Mouse (Mus musculus): ENCODE measurements around the gene Cnot1.

Gene Cnot1

DNA sequence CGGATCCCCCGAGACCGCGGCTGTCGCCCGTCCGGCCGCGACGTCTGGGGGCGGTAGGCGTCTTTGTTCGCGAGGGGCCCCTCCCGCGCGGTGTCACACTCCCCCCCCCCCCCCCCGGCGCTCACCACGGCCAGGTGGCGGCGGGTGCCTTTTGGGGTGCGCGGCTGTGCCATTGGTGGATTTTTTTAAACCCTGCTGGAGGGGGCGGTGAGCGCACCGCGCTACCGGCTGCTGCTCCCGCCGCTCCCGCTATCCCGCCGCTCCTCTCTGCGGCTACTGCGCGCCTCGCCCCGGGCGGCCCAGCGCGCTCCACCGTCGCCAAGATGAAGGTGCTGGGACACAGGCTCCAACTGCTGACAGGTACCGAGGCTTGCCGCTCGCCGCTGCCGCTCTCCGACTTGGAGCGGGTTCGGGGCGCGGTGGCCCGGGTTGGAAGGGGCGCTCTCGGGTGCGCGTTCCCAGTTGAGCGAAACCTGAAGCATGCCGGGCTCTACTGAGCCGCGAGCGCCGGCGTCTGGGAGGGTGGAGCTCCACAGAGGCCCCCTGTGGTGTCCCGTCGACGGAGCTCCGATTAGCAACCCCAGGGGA, 129.1 kb downstream of the Cnot1 start:
- no peak for DNase-seq

DNA sequence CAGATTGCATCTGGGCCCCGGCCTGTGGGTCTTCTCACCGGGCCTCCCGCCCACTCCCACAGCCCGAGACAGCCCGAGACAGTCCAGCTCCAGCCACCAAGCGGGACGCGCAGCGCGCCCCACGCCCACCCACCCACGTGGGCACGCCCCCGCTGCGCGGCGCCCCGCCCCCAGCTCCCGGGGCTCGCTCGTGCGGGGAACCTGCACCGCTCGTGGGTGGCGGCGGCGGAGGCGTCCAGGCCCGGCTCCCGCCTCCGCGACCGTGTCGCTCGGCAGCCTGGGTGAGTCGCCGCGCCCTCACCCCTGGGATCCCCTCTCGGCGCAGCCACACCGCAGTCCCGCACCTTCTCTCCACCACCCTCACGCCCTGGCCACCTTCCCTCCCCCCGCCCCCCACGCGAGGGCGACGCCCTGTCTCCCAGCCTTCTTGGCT, 129.7 kb downstream of the Cnot1 start:
- DNase-seq = no peak

DNA sequence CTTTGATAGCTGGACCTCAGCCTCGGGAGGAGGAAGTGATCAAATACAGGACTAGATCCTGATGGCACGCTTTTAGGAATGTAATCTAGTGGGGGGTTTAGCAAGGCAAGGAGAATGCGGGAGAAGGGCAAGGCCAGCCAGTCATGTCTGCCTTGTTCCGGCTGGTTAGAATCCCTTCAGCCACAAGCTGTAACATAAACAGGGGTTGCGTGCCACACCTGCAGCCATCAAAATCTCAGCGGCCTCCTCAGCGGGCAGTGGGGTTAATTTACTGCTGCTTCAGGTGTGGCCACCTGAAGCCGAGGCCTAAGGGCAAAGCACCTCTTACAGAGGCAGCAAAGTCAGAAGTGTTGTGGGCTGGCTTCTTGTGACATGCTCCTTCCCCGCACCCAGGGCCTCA, 130.6 kb downstream of the Cnot1 start, which contains the start of gene Ndrg4:
Gene Ndrg4 (plus strand): TSS at position 350 of the 400 bp plus-strand sequence.
- DNase-seq = no peak

DNA sequence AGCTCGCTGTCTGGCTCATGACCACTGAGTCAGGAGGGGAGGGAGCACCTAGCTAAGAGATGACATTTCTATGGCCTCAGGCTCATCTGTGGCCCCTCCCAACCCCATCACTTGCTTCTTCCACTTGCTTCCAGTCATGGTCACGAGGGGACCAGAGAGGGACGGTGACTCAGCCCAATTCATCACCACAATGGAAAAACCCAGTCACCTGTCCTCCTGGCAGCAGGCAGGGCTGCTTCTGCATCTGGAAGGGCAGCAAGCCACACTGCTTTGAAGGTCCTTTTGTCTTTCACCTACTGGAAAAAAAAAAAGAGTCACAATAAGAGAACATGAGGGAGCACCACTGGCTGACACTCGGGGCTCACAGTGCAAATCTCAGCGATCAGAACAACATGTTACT, 134.5 kb downstream of the Cnot1 start:
- no peak for DNase-seq

DNA sequence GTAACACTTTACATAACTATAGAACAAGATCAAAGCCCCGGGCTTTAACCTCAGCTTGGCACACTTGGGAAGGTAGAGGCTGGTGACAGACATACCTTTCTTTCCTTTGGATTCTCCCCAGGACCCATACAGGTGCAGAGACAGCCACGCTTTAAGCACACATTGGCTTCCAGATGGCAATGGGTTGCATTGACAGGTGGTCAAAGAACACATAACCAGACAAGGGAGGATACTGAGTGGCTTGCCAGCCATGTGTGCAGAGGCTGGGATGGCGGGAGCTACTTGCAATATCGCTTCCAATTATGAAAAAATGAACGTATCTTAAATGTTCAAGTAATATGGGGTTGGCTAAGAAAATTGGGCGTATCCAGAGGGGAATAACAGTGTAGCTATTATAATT, 135.4 kb downstream of the Cnot1 start:
- no peak for DNase-seq

DNA sequence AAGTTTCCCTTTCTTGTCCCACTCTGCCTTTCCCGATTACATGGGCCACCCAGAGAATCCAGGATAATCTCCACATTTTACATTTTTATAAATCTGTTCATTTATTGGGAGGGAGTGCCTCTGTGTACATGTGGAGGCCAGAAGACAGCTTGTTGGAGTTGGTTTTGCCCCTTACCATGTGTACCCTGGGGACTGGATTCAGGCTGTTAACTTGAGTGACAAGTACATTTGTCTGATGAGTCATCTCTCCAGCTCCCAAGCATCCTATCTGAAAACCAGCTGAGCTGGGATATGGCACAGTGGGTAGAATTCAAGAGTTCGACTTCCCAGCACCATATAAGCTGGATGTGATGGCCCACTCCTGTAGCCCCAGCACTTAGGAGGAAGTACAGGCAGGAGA, 137.3 kb downstream of the Cnot1 start:
- no peak for DNase-seq

Data from kidney, adult 11 months (tissue).